Mouse (Mus musculus): ENCODE data around the gene Eif4enif1. TPM values are rescaled to one million over a fixed set of nuclear protein-coding genes. Genes with fewer than 3 reads are reported as not detected.
"Not testable (repeated sequence)": the region's sequence is repeated elsewhere in the genome, so short reads cannot be mapped to it uniquely, and the experiment has no call there.

The Eif4enif1 gene
- polyA plus RNA-seq, 1 experiment: 9.4 TPM

GRCm38 (mm10) chr11:3173425-3174318 is 28.5 kb upstream of the Eif4enif1 start:
- not testable (repeated sequence) for H3K27me3 ChIP-seq (replicated peaks); H3K4me1 ChIP-seq; H3K9me3 ChIP-seq; H3K4me3 ChIP-seq (replicated peaks); H3K36me3 ChIP-seq (replicated peaks; ENCODE audit: low read length)

DNA sequence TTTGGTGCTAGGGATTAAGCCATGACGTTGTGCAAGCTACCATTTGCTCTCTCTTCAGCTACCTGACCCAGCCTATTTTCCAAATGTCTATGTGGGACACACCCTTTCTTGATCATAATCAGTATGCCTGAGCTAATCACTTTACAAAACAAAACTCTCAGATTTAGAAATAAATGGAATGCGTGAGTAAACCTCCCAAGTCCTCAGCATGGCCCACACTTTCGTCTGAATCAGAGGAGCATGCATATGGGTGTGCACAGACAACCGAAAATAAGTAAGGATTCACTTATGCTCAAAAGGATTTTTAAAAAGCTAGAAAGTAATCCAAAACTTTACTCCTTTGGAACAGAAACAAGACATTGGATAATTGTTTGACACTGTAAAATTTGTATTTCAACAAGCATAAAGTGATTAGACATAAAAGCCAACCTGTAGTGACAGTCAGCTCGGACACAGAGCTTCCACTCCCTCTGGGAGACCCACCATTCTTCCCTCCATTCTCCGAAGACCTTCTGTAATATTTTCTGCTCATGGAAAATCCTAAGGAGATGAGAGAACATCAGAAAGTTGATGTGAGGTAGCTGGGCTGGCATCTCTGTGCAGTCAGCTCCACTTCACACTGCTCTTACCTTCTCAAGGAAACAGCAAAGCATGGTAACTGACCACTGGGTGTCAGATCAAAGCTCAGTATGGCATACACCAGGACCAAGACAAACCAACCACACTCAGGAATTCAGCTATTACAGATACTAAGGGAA is 23.0 kb upstream of the Eif4enif1 start:
- not testable (repeated sequence) for H3K4me1 ChIP-seq; H3K27me3 ChIP-seq (replicated peaks); H3K36me3 ChIP-seq (replicated peaks; ENCODE audit: low read length); H3K9me3 ChIP-seq; H3K4me3 ChIP-seq (replicated peaks)

- not testable (repeated sequence) for H3K9me3 ChIP-seq; H3K4me1 ChIP-seq; H3K4me3 ChIP-seq (replicated peaks); H3K27me3 ChIP-seq (replicated peaks); H3K36me3 ChIP-seq (replicated peaks; ENCODE audit: low read length)
Observed at GRCm38 (mm10) chr11:3179726-3180092, 22.5 kb upstream of the Eif4enif1 start.

- H3K9me3 ChIP-seq; H3K27me3 ChIP-seq (replicated peaks); H3K4me3 ChIP-seq (replicated peaks); H3K4me1 ChIP-seq; H3K36me3 ChIP-seq (replicated peaks; ENCODE audit: low read length): not testable (repeated sequence)
Observed at GRCm38 (mm10) chr11:3180510-3181160, 21.6 kb upstream of the Eif4enif1 start.

DNA sequence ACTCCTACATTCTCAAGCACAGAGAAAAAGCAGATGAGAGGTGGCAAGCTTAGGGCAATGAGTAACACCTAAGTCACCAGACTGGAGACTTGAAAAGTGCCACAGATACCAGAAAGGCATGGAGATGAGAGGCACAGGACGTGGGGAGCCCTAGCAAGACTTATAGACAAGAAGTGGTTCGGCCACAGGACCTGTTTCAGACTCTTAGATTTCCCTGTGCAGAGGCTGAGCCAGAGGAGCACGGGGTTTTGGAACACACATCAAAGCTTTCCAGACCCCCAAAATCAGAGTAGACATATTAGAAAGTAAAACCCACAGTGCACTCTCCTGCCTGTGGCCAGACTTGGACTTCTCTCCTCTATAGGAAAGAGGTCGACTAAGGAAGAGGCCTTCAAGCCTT is 20.9 kb upstream of the Eif4enif1 start:
- not testable (repeated sequence) for H3K4me1 ChIP-seq; H3K9me3 ChIP-seq; H3K36me3 ChIP-seq (replicated peaks; ENCODE audit: low read length); H3K27me3 ChIP-seq (replicated peaks); H3K4me3 ChIP-seq (replicated peaks)

- H3K4me1 ChIP-seq; H3K36me3 ChIP-seq (replicated peaks; ENCODE audit: low read length); H3K4me3 ChIP-seq (replicated peaks); H3K27me3 ChIP-seq (replicated peaks); H3K9me3 ChIP-seq: not testable (repeated sequence)
Observed at GRCm38 (mm10) chr11:3181971-3182370, 20.2 kb upstream of the Eif4enif1 start.

- not testable (repeated sequence) for H3K4me3 ChIP-seq (replicated peaks); H3K4me1 ChIP-seq; H3K36me3 ChIP-seq (replicated peaks; ENCODE audit: low read length); H3K9me3 ChIP-seq; H3K27me3 ChIP-seq (replicated peaks)
Observed at GRCm38 (mm10) chr11:3182707-3183106, 19.5 kb upstream of the Eif4enif1 start.

GRCm38 (mm10) chr11:3193363-3193762 is 8.8 kb upstream of the Eif4enif1 start, which contains the start of gene Sfi1:
Gene Sfi1 (minus strand): TSS chr11:3193463.
- no peak for TF ChIP-seq GATA1 (IDR thresholded peaks at IDR 0.05; ENCODE audit: borderline replicate concordance, low read length)
- no peak for TF ChIP-seq FLI1 (IDR thresholded peaks at IDR 0.05; ENCODE audit: low read length)
- Histone ChIP-seq H3K36me3 (replicated peaks; ENCODE audit: low read length) (no peaks in the 10 kb centered on the region), H3K4me1 (no peaks in the 10 kb centered on the region), H3K9me3 (no peaks in the 10 kb centered on the region), H3K27me3 (replicated peaks) (no peaks in the 10 kb centered on the region), H3K4me3 (replicated peaks) (peak within 1 kb of the TSS; percentile 1)

DNA sequence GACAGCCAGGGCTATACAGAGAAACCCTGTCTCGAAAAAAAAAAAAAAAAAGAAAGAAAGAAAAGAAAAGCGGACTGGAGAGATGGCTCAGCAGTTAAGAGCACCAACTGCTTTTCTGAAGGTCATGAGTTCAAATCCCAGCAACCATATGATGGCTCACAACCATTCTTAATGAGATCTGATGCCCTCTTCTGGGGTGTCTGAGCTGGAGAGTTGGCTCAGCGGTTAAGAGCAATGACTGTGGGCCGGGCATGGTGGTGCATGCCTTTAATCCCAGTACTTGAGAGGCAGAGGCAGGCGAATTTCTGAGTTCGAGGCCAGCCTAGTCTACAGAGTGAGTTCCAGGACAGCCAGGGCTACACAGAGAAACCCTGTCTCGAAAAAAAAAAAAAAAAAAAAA is 1.6 kb upstream of the Eif4enif1 start:
- not testable (repeated sequence) for H3K9me3 ChIP-seq; H3K27me3 ChIP-seq (replicated peaks); H3K4me3 ChIP-seq (replicated peaks)
- Histone ChIP-seq H3K4me1 (peaks cover 12% of the 10 kb centered on the region), H3K36me3 (replicated peaks; ENCODE audit: low read length) (peaks cover 14% of the 10 kb centered on the region)

DNA sequence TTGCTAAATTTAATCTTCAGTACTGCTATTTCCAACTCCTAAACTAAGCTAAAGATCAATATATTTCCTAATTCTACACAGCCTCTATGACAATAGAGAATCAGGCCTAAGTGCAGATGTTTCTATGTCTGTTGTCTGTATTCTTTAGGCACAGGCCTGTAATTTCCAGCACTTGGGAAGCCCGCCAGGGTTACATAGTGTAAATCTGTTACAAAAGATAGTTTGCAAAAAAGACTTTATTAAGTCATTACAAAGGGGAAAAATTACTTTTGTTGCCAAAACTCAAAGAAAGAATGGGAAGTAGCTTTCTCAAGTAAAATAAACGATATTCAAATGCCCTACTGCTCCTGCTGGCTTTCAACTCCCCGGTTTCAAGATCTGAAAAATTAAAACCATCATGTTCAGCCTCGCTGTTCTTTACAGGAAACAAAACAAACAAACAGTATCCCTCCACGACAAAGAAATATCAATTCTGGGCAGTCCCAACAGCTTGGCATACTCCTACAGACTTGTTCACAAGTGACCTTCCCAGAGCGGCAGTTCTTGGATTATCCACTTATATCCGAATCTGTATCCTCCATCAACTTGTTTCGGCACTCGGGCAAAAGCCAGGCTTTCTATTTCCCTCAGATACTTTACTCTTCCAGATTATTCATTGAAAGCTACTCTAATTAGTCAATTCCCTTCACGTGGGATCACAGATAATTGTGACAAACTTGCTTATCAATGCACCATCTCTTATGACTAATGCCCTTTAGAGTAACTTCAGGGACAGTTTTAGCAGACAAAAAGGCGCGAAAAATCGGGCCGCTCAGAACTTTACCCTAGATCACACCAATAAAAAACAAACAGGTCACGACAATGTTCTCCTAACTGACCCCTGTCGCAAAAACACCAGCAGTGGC is 614 bp upstream of the Eif4enif1 start:
- H3K4me3 ChIP-seq (replicated peaks): peak overlapping the region; percentile 87
- TF ChIP-seq GATA1 (IDR thresholded peaks at IDR 0.05; ENCODE audit: borderline replicate concordance, low read length) (no peak), FLI1 (IDR thresholded peaks at IDR 0.05; ENCODE audit: low read length) (no peak)
- H3K27me3 ChIP-seq (replicated peaks): no peaks in the 10 kb centered on the region
- peaks cover 20% of the 10 kb centered on the region for H3K4me1 ChIP-seq
- peaks cover 23% of the 10 kb centered on the region for H3K36me3 ChIP-seq (replicated peaks; ENCODE audit: low read length)
- H3K9me3 ChIP-seq: no peaks in the 10 kb centered on the region
